Mouse (Mus musculus) hindbrain, embryonic 15.5 days (tissue): Measurements from ENCODE around the gene Selenov. TPM values are rescaled to one million over a fixed set of nuclear protein-coding genes. Genes with fewer than 3 reads are reported as not detected.

Source experiments
- ATAC-seq: fragments of 200-750 bp; cut with Nextera tagmentation; 2 replicates; pipeline ENCODE4 v1.8.0; 2017; ENCODE audit warnings: low read depth, moderate number of reproducible peaks, moderate TSS enrichment; ENCODE audit not compliant: low FRiP score
- H3K27ac ChIP-seq: fragments of 300-500 bp; sonication (generic); replicated peaks from 2 replicates; pipeline ENCODE4 v1.5.1; 2015; ENCODE audit warnings: mild to moderate bottlenecking, inconsistent platforms
- H3K27me3 ChIP-seq: fragments of 300-500 bp; sonication (generic); 2 replicates; pipeline ENCODE4 v1.6.1; 2015; ENCODE audit warnings: control low read depth, inconsistent platforms
- H3K36me3 ChIP-seq: fragments of 300-500 bp; sonication (generic); 2 replicates; pipeline ENCODE4 v1.6.1; 2015; ENCODE audit warnings: control low read depth, inconsistent platforms
- H3K4me1 ChIP-seq: fragments of 300-500 bp; sonication (generic); replicated peaks from 2 replicates; pipeline ENCODE4 v1.6.1; 2015; ENCODE audit warnings: control low read depth, inconsistent platforms
- H3K4me2 ChIP-seq: fragments of 300-500 bp; sonication (generic); 2 replicates; pipeline ENCODE4 v1.6.1; 2015; ENCODE audit warnings: moderate library complexity, mild to moderate bottlenecking, inconsistent platforms
- H3K4me3 ChIP-seq: fragments of 300-500 bp; sonication (generic); 2 replicates; pipeline ENCODE4 v1.5.1; 2015; ENCODE audit warnings: mild to moderate bottlenecking, inconsistent platforms
- H3K9ac ChIP-seq: fragments of 300-500 bp; sonication (generic); 2 replicates; pipeline ENCODE4 v1.6.1; 2015; ENCODE audit warnings: inconsistent platforms
- H3K9me3 ChIP-seq: fragments of 300-500 bp; sonication (generic); 2 replicates; pipeline ENCODE4 v1.6.1; 2016; ENCODE audit warnings: control low read depth, inconsistent platforms
- WGBS: fragments of 180-500 bp; shearing (Covaris S2); methylation state at CpG from one replicate; pipeline ENCODE4 v1.1.7; 2015; 5-methylcytosine and 5-hydroxymethylcytosine counted together
- polyA plus RNA-seq: library from polyadenylated mRNA; unstranded; fragments of >200 nt; fragmentation: Nextera tagmentation; extraction: Ambion mirVana; gene quantifications from 2 replicates; pipeline ENCODE4 v1.2.1, GENCODE M21; 2015

The Selenov gene
- polyA plus RNA-seq, 1 experiment from 2014 or later, result 0.62 TPM

DNA sequence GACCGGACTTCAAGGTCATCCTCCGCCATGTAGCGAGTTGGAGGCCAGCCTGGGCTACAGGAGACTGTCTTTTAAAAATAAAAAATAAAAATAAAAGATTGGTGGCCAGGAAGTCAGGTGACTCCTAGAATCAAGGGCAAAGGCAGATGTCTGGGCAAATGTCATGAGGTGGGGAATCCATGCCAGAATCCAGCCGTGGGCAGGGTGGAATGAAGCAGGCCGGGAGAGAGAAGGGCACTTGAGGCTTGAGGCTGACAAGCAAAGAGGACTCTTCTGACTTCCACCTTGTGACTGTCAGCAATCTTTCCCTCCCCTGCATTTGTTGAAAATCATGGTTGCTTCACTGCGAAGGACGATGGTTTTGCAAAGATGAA is 12.7 kb downstream of the Selenov start:
- Histone ChIP-seq H3K27ac (peak overlapping the region; percentile 89), H3K4me2 (peak overlapping the region; percentile 93), H3K9ac (peak overlapping the region; percentile 92), H3K4me3 (peak overlapping the region; percentile 75), H3K36me3 (0 out of 2 replicates have a peak, but pooled peaks cover under 1% of the 10 kb centered on the region), H3K4me1 (peaks cover 17% of the 10 kb centered on the region), H3K9me3 (no peaks in the 10 kb centered on the region), H3K27me3 (no peaks in the 10 kb centered on the region)
- WGBS, result 86% methylated on average over 7 of the region's 7 CpGs
- no peak for ATAC-seq

DNA sequence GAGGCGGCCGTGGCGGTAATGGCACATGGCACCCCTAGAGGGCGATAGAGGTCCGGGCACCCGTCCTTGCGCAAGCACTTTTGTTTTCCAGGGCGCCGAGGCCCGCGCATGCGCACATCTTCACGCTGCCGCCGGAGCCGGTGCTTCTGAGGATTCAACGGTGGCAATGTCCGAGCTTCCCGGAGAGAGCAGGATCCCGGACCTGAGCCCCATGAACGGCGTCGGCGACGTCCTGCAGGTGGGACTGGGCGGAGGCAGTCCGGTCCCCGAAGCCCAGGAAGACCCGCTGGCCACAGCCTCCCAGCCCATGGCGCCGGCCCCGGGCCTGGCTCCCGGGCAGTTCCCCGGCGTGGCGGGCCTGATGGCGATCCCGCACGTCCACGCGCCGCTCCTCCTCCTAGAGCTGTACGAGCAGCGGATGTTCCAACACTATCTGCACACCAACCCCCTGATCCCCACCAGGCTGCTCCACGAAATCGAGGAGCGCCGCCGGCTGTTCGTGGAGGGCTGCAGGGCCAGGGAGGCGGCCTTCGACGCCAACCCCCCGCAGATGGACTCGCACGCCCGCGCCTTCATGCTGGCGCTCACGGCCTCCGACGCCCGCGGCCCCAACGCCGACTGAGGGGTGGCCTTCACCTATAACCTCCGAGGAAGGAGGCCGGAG is 13.2 kb downstream of the Selenov start, which contains the start of gene Eid2b:
TSS of gene Eid2b (plus strand) at position 125 of the 664 bp plus-strand sequence.
- peak; percentile 74 for ATAC-seq
- Histone ChIP-seq H3K27me3 (no peaks in the 10 kb centered on the region), H3K4me3 (peak within 1 kb of the TSS; percentile 75), H3K36me3 (peaks cover 5% of the 10 kb centered on the region; the same call in 1 of the 2 replicates), H3K9ac (peak within 1 kb of the TSS; percentile 92), H3K4me1 (peaks cover 17% of the 10 kb centered on the region), H3K4me2 (peak within 1 kb of the TSS; percentile 93), H3K9me3 (no peaks in the 10 kb centered on the region), H3K27ac (peak within 1 kb of the TSS; percentile 89)
- WGBS, result 3% methylated on average over 61 of the region's 68 CpGs

DNA sequence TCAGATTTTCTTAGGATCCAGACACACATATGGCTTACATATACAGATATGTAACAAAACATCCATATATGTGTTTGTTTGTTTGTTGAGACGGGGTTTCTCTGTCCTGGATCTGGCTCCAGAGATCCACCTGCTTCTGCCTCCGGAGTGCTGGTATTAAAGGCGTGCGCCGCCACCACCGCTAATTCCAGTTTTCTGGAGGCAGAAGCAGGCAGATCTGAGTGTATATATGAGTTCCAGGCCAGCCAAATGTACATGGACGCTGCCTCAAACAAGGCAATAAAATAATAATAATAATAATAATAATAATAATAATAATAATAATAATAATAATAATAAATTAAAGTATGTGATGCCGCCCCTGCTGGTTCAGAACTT is 13.8 kb downstream of the Selenov start:
- H3K4me3 ChIP-seq, result peak overlapping the region; percentile 75; the same call in 1 of the 2 replicates
- no peaks in the 10 kb centered on the region for H3K27me3 ChIP-seq
- no peak overlapping the region for H3K4me2 ChIP-seq
- H3K9ac ChIP-seq, result no peak overlapping the region
- H3K4me1 ChIP-seq, result peaks cover 17% of the 10 kb centered on the region
- peak; percentile 20; the same call in 1 of the 2 replicates for ATAC-seq
- H3K9me3 ChIP-seq, result no peaks in the 10 kb centered on the region
- no peak overlapping the region for H3K27ac ChIP-seq
- WGBS, result 60% methylated on average over 8 of the region's 8 CpGs
- peaks cover 5% of the 10 kb centered on the region; the same call in 1 of the 2 replicates for H3K36me3 ChIP-seq

DNA sequence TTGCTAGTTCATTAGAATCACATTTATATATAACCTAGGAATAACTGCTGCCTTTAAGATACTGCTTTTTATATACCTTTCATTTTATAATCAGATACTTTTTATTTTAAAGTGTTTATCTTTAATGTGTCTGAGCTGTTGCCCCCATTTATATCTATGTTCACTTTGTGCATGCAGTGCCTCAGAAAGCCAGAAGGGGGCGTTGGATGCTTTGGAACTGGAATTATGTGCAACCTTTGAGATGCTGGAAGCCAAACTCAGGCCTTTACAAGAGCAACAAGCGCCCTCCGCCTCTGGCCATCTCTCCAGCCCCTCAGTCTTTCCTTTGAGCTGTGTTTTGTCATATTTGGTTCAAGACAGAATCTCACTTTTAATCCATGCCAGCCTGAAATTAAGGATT is 19.2 kb downstream of the Selenov start:
- Histone ChIP-seq H3K27me3 (no peaks in the 10 kb centered on the region), H3K27ac (no peak overlapping the region), H3K36me3 (peaks cover 12% of the 10 kb centered on the region; the same call in 1 of the 2 replicates), H3K4me1 (peaks cover 15% of the 10 kb centered on the region), H3K9ac (no peak overlapping the region), H3K4me2 (no peak overlapping the region), H3K9me3 (no peaks in the 10 kb centered on the region), H3K4me3 (no peak overlapping the region)
- 74% methylated on average over 3 of the region's 3 CpGs for WGBS
- no peak for ATAC-seq

DNA sequence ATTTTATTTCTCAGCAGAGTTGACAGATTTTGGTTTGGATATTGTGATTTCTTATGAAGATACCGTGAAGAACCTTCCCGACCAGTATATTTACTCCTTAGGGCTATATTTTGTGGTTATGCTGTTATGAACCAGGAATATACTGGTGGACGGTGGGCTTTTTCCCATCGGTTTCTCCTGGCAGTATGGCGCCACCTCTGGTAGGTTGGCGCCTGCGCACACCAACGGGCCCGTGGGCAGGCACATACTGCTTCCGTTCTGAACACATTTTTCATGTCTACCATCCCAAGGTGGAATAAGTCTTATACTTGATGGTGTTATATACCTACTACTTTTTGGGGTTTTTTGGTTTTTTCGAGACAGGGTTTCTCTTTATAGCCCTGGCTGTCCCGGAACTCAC is 21.6 kb downstream of the Selenov start:
- Histone ChIP-seq H3K9me3 (no peaks in the 10 kb centered on the region), H3K36me3 (peaks cover 12% of the 10 kb centered on the region; the same call in 1 of the 2 replicates), H3K27ac (no peak overlapping the region), H3K4me1 (peaks cover 15% of the 10 kb centered on the region), H3K4me2 (peak overlapping the region; percentile 85), H3K27me3 (peaks cover under 1% of the 10 kb centered on the region; the same call in 1 of the 2 replicates), H3K9ac (no peak overlapping the region), H3K4me3 (no peak overlapping the region)
- 96% methylated on average over 12 of the region's 12 CpGs for WGBS
- ATAC-seq, result no peak

DNA sequence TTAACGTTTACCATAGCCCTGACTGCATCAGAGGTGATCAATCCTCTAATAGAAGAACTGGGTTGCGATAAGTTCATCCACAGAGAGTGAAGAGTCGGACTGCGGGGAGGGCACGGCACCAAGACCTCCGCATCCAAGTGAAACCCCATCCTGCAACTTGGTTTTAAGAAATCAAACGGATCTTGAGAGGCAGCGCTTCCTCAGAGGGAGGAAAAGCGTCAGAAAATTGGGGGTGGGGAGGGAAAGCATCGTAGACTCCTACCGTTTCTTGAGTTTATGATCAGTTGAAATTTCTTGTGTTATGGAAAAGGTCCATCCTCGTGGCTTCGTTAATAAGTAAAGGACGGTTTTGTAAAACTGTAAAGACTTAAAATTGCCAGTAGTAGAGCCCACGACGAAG is 22.4 kb downstream of the Selenov start:
- H3K9ac ChIP-seq, result peak overlapping the region; percentile 98
- peaks cover 15% of the 10 kb centered on the region for H3K4me1 ChIP-seq
- H3K4me2 ChIP-seq, result peak overlapping the region; percentile 85
- peak overlapping the region; percentile 94 for H3K27ac ChIP-seq
- no peaks in the 10 kb centered on the region for H3K9me3 ChIP-seq
- peak overlapping the region; percentile 90 for H3K4me3 ChIP-seq
- 27% methylated on average over 16 of the region's 16 CpGs for WGBS
- peaks cover 12% of the 10 kb centered on the region; the same call in 1 of the 2 replicates for H3K36me3 ChIP-seq
- H3K27me3 ChIP-seq, result peaks cover 5% of the 10 kb centered on the region; the same call in 1 of the 2 replicates
- ATAC-seq, result no peak

DNA sequence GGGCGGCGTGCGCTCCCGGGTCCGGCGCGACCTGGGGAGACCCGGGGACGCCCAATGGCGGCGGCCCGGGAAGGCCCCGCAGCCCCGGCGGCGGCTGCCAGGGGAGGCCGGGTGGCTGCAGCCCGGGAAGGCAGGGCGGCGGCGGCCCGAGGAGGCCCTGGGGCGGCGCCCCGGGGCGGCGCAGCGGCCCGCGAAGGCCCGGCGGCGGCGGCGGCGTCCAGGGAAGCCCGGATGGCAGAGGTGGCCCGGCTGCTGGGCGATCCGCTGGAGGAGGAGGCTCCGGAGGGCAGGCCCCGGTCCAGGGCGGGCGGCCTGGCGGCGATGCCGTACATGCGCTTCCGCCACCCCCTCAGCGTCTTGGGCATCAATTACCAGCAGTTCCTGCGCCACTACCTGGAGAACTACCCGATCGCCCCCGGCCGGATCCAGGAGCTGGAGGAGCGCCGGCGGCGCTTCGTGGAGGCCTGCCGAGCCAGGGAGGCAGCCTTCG is 22.9 kb downstream of the Selenov start:
- Histone ChIP-seq H3K4me3 (peak overlapping the region; percentile 90), H3K9me3 (no peaks in the 10 kb centered on the region), H3K27me3 (peaks cover 5% of the 10 kb centered on the region; the same call in 1 of the 2 replicates), H3K9ac (peak overlapping the region; percentile 98), H3K36me3 (peaks cover 10% of the 10 kb centered on the region; the same call in 1 of the 2 replicates), H3K4me2 (peak overlapping the region; percentile 85), H3K4me1 (peaks cover 15% of the 10 kb centered on the region), H3K27ac (peak overlapping the region; percentile 94)
- peak; percentile 81 for ATAC-seq
- under 1% methylated on average over 45 of the region's 62 CpGs for WGBS

DNA sequence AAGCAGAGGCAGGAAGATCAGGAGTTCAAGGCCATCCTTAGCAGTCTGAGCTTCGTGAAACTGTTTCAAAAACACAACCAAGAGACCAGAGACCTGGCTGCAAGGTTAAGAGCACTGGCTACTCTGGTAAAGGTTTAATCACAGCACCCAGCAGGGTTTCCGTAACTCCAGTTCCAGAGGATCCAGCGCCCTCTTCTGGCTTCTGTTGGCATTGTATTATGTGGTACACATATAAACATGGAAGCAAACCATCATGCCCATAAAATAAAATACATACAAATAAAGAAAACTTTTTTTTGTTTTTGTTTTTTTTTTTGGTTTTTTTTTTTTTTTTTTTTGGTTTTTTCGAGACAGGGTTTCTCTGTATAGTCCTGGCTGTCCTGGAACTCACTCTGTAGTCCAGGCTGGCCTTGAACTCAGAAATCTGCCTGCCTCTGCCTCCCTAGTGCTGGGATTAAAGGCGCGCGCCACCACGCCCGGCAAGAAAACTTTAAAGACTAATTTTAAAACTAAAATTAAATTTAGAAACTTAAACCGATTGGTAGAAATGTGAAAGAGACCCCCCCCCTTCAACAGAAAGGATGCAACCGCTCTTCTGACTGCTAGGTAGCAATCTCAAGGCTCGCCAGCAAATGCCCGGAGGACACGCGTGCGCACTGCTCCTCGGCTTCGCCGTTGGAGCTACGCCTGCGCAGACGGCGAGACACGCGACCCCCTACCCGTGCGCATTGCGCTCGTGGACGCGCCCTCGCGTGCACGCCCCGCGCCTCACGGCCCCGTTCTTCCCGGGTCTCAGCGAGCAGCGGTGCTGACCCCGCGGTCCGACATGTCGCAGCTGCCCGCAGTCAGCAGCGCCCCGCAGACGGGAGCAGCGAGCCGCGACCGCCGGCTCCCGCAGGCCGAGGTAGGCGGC is 23.6 kb downstream of the Selenov start, which contains the start of gene Eid2:
TSS of gene Eid2 (plus strand) at position 753 of the 913 bp plus-strand sequence.
- Histone ChIP-seq H3K9ac (peak within 1 kb of the TSS; percentile 98), H3K36me3 (peaks cover 8% of the 10 kb centered on the region; the same call in 1 of the 2 replicates), H3K27me3 (peaks cover 5% of the 10 kb centered on the region; the same call in 1 of the 2 replicates), H3K4me3 (peak within 1 kb of the TSS; percentile 90), H3K4me2 (peak within 1 kb of the TSS; percentile 85), H3K9me3 (no peaks in the 10 kb centered on the region), H3K27ac (peak within 1 kb of the TSS; percentile 94), H3K4me1 (peaks cover 15% of the 10 kb centered on the region)
- 9% methylated on average over 46 of the region's 57 CpGs for WGBS
- peak; percentile 95 for ATAC-seq

DNA sequence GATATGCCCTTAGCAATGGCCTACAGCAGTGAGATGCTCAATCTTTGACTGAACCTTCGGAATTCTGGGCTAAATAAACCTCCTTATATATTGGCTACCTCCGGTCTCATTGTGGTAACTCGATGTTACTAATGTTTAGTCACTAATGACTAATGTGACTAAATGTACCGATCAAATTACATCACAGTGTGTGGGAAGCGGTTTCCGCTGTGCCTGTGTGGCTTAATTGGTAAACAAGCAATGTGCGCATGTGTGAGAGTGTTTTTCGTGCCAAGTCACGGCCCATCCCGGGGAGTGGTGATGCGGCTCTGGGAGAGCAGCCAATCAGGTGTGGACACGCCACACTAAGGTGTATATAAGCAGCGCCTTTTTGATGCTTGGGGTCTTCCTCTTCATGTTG is 25.6 kb downstream of the Selenov start:
- Histone ChIP-seq H3K9me3 (no peaks in the 10 kb centered on the region), H3K4me1 (peaks cover 13% of the 10 kb centered on the region), H3K4me3 (no peak overlapping the region), H3K36me3 (peaks cover 2% of the 10 kb centered on the region; the same call in 1 of the 2 replicates), H3K27ac (no peak overlapping the region), H3K4me2 (no peak overlapping the region), H3K9ac (no peak overlapping the region), H3K27me3 (peaks cover 5% of the 10 kb centered on the region; the same call in 1 of the 2 replicates)
- WGBS, result 84% methylated on average over 13 of the region's 13 CpGs
- ATAC-seq, result no peak

DNA sequence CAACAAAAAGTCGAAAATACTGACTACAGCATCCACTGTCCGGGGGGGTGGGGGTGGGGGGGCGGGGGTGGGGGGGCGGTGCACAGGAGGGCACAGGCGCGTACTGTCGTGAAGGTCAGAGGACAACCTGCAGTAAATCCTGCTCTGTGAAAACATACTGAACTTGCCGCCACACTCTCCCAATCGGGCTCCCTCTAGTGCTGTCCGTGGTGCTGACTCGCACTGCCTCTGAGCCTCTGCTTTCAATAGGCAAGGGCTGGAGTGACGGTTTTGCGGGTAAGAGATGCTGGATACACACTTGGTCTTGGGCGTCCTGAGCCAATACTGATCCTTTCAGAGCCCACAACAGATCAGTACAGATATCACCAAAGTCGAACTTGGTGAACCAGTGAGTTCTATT is 27.2 kb downstream of the Selenov start:
- Histone ChIP-seq H3K27ac (no peak overlapping the region), H3K4me2 (no peak overlapping the region), H3K27me3 (peaks cover 5% of the 10 kb centered on the region; the same call in 1 of the 2 replicates), H3K36me3 (no peaks in the 10 kb centered on the region), H3K4me1 (peaks cover 5% of the 10 kb centered on the region), H3K9ac (no peak overlapping the region), H3K4me3 (no peak overlapping the region), H3K9me3 (no peaks in the 10 kb centered on the region)
- WGBS, result 8% methylated on average over 15 of the region's 15 CpGs
- ATAC-seq, result no peak

DNA sequence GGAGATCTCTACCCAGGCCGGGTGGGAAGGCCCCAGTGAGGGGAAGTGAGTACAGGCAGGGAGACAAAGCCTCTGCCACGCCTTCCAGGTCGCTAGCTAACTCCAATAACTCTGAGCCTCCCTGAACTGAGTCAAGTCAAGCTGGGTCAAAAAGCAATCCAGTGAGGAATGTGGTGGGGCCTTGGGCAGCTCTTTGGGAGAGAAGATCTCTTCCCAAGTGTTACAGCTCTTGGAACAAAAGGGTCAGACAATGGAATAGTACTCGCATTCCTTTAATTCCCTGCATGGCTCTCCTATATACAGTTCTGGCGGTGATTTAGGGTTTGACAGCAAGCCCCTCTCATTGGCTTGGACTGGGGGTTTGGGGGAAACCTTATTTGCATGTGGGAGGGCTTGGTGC is 28.1 kb downstream of the Selenov start:
- no peak overlapping the region for H3K27ac ChIP-seq
- H3K9ac ChIP-seq, result no peak overlapping the region
- no peak for ATAC-seq
- H3K27me3 ChIP-seq, result peaks cover 5% of the 10 kb centered on the region; the same call in 1 of the 2 replicates
- no peaks in the 10 kb centered on the region for H3K9me3 ChIP-seq
- no peaks in the 10 kb centered on the region for H3K4me1 ChIP-seq
- 57% methylated on average over 5 of the region's 5 CpGs for WGBS
- no peak overlapping the region for H3K4me2 ChIP-seq
- no peak overlapping the region for H3K4me3 ChIP-seq
- no peaks in the 10 kb centered on the region for H3K36me3 ChIP-seq
